Mouse (Mus musculus) right cerebral cortex, postnatal 4 days (tissue): ENCODE data around the gene Gm8914.
"Not testable (repeated sequence)": the region's sequence is repeated elsewhere in the genome, so short reads cannot be mapped to it uniquely, and the experiment has no call there.

Experiments
- DNase-seq: peaks from one replicate; pipeline ENCODE4 v3.0.0-alpha.2; 2022

The Gm8914 gene

GRCm38 (mm10) chrX:91479826-91480225, at the start of gene Gm8914:
Gene Gm8914, plus strand, starts transcription at chrX:91480126.
- DNase-seq, result not testable (repeated sequence)
